Mouse (Mus musculus) C2C12 (cell line): Measurements from ENCODE around the gene Phf14.

Source experiments
- CTCF ChIP-seq: IDR thresholded peaks from one replicate; pipeline ENCODE4 v1.5.1; 2011; ENCODE audit not compliant: control insufficient read depth, insufficient read depth, insufficient read length
- FOSL1 ChIP-seq: IDR thresholded peaks from one replicate; pipeline ENCODE4 v1.8.0; 2011; ENCODE audit warnings: mild to moderate bottlenecking, low read length; ENCODE audit not compliant: poor library complexity, insufficient read depth, severe bottlenecking
- MAX ChIP-seq: IDR thresholded peaks from one replicate; pipeline ENCODE4 v1.6.1; 2011; ENCODE audit warnings: mild to moderate bottlenecking, control low read depth
- MYOD1 ChIP-seq: IDR thresholded peaks from one replicate; pipeline ENCODE4 v1.6.1; 2011; ENCODE audit warnings: low read depth; ENCODE audit not compliant: control insufficient read depth, insufficient read length
- MYOG ChIP-seq: IDR thresholded peaks from one replicate; pipeline ENCODE4 v1.6.1; 2011; ENCODE audit not compliant: control insufficient read depth, insufficient read length; ENCODE audit errors: extremely low read depth
- USF1 ChIP-seq: IDR thresholded peaks from one replicate; pipeline ENCODE4 v1.6.1; 2011; ENCODE audit warnings: low read depth, mild to moderate bottlenecking, control low read depth, moderate library complexity

- TF ChIP-seq CTCF = no peak
- TF ChIP-seq MYOG = no peak
- TF ChIP-seq USF1 = no peak
- no peak for TF ChIP-seq MYOD1
- no peak for TF ChIP-seq MAX
- TF ChIP-seq FOSL1 = no peak
These were observed 217.6 kb downstream of the Phf14 start for GRCm38 (mm10) chr6:12125031-12125803.
